ENCODE assay signal across 8 mouse cellular contexts in genomic region chr8:105758277-105759108, GRCm38 (mm10). TPM values are rescaled to one million over a fixed set of nuclear protein-coding genes. Genes with fewer than 3 reads are reported as not detected.
A peak's percentile ranks its signal among the peaks of the same experiment; 100 is the strongest.
DNase-seq lines count a peak whose midpoint lies in the region; ATAC-seq lines count a peak whose summit lies in the region.

Gfod2 (minus strand) TSS chr8:105758664.

- no peaks in the 10 kb centered on the region for H3K27me3 ChIP-seq in hindbrain, embryonic 16.5 days (replicated peaks; ENCODE audit: control insufficient read depth, insufficient read depth, low read length)

- no peaks in the 10 kb centered on the region for H3K9me3 ChIP-seq in hindbrain, embryonic 16.5 days (ENCODE audit: control insufficient read depth, low read length)

- DNase-seq in T-cell, adult 2 months (ENCODE audit: low spot score): peak; percentile 96
- DNase-seq in cerebellum, postnatal 36 days: peak; percentile 96 to 98
- DNase-seq in frontal cortex, postnatal 36 days (ENCODE audit: low spot score in 2 of 2): peak; percentile 97 to 99
- DNase-seq in left cerebral cortex, adult 18-20 months (ENCODE audit: low spot score in 2 of 2): peak; percentile 97 to 98
- peak; percentile 97 for DNase-seq in right cerebral cortex, adult 18-20 months
- peak; percentile 86 for DNase-seq in urinary bladder, postnatal 10 days (ENCODE audit: low spot score)

- peak within 1 kb of the TSS; percentile 93 for H3K27ac ChIP-seq in hindbrain, embryonic 16.5 days (ENCODE audit: low read depth, low read length)
- no peak within 1 kb of the TSS for H3K27ac ChIP-seq in macrophage

- peak within 1 kb of the TSS; percentile 93 for H3K9ac ChIP-seq in hindbrain, embryonic 16.5 days (ENCODE audit: low read depth, low read length)

- ATAC-seq in hindbrain, embryonic 16.5 days: peak; percentile 98

- peaks cover 9% of the 10 kb centered on the region for H3K4me1 ChIP-seq in hindbrain, embryonic 16.5 days (ENCODE audit: control insufficient read depth, insufficient read depth, low read depth, low read length)

- H3K4me3 ChIP-seq in hindbrain, embryonic 16.5 days (ENCODE audit: low read length): peak within 1 kb of the TSS; percentile 76
- H3K4me3 ChIP-seq in macrophage (ENCODE audit: inconsistent target): peak within 1 kb of the TSS; percentile 39

- no peaks in the 10 kb centered on the region for H3K36me3 ChIP-seq in hindbrain, embryonic 16.5 days (ENCODE audit: control insufficient read depth, insufficient read depth, low read length)
- H3K36me3 ChIP-seq in macrophage (ENCODE audit: inconsistent target): no peaks in the 10 kb centered on the region

- peak within 1 kb of the TSS; percentile 72 for H3K4me2 ChIP-seq in hindbrain, embryonic 16.5 days (ENCODE audit: low read length)

- no peaks in the 10 kb centered on the region for H3K79me2 ChIP-seq in macrophage (ENCODE audit: inconsistent target)

- WGBS in hindbrain, embryonic 16.5 days: 4% methylated on average over 57 of the region's 57 CpGs
- WGBS in macrophage (ENCODE audit: missing documents): 2% methylated on average over 53 of the region's 57 CpGs

RNA-seq across cellular contexts. Expression of gene Gfod2, which starts in this region (rescaled TPM):
- 82.7 and 82.9 TPM in 2 replicates for polyA plus RNA-seq in hindbrain, embryonic 16.5 days (2015; fragmentation: Nextera tagmentation; extraction: Ambion mirVana)
- 10 to 100 TPM; 23.4 to 23.5 TPM for total RNA-seq in left cerebral cortex, adult 18-20 months (2021)
- 1 to 10 TPM in 7 of 26 experiments, under 1 TPM in 17, not detected in 2; 0.15 to 2.4 (median 0.70) TPM for total RNA-seq in macrophage (2018; cell fraction: chromatin; rRNA removed)
- 1 to 10 TPM in 2 of 26 experiments, under 1 TPM in 24; 0.17 to 1.3 (median 0.46) TPM for total RNA-seq in macrophage (2018; cell fraction: cytosol; rRNA removed)
- total RNA-seq in macrophage (2018; cell fraction: nucleus; rRNA removed): 1 to 10 TPM in 6 of 26 experiments, under 1 TPM in 19, not detected in 1; 0.26 to 2.6 (median 0.59) TPM
- polyA plus RNA-seq in macrophage (2018): 0.26 to 0.85 TPM (median 0.67 TPM) in 3 replicates

Comparison
In these comparisons a context has a peak if more than half of its experiments do, and no peak if none do; other contexts are left out.
1. RNA of gene Gfod2 (polyA plus RNA-seq): 82.7 to 82.9 TPM in hindbrain, embryonic 16.5 days; 0.26 to 0.85 TPM in macrophage; every median in the first group is over 10 times any median in the second.
2. Peak in every context shown above with its lines, with median percentiles within 50 percentile points of each other: DNase-seq.